Mouse (Mus musculus) heart, postnatal 0 days (tissue): ENCODE results near the gene Sp100.

Experiments used
- CTCF ChIP-seq: IDR thresholded peaks from 2 replicates; pipeline ENCODE4 v1.5.1; 2016; ENCODE audit warnings: antibody characterized with exemption, control low read depth, low read depth
- EP300 ChIP-seq: IDR thresholded peaks from 2 replicates; pipeline ENCODE4 v1.6.1; 2016; ENCODE audit warnings: antibody characterized with exemption, low read depth

- TF ChIP-seq CTCF (no peak), EP300 (no peak)
These were observed 91.1 kb downstream of the Sp100 start for GRCm38 (mm10) chr1:85740923-85741322.
